Mouse (Mus musculus) Patski (cell line): ENCODE measurements around the gene Tada2a. TPM values are rescaled to one million over a fixed set of nuclear protein-coding genes. Genes with fewer than 3 reads are reported as not detected.

ENCODE experiments used
- ATAC-seq: fragments of 100-300 bp; one replicate; pipeline ENCODE4 v1.8.0; 2021
- CTCF ChIA-PET: fragments of 350-600 bp; sonication (Branson Sonifier 250); formaldehyde crosslinking; loops from one replicate; lab custom pipeline; 2022; ENCODE audit warnings: inconsistent platforms; lab: Charles Lee
- POLR2A ChIA-PET: fragments of 350-600 bp; sonication (Branson Sonifier 250); formaldehyde crosslinking; loops from one replicate; lab custom pipeline; 2022; ENCODE audit warnings: antibody characterized with exemption, inconsistent platforms; lab: Charles Lee
- DNase-seq: peaks from one replicate; pipeline ENCODE4 v3.0.0-alpha.2; 2011; ENCODE audit warnings: low read depth, low spot score
- H3K27me3 ChIP-seq: fragments of 371-371 bp; one replicate; pipeline ENCODE4 v1.5.1; 2021
- CTCF ChIP-seq: fragments of 100-300 bp; IDR thresholded peaks from one replicate; pipeline ENCODE4 v1.5.1; 2021
- in situ Hi-C: fragments of 300-500 bp; cut with MboI; formaldehyde crosslinking; loops from 3 replicates; pipeline ENCODE4 v1.11.1; 2018; ENCODE audit warnings: low pct_unique_long_range_greater_than_20kb, mixed read lengths
- polyA plus RNA-seq: library from polyadenylated mRNA; unstranded; gene quantifications from one replicate; pipeline ENCODE4 v1.2.3, GENCODE M21; 2021

Tada2a gene
- polyA plus RNA-seq, 1 experiment from 2014 or later = 22.9 TPM

- in situ Hi-C loops = loop anchor here (10.0 kb wide), 1 partner anchor 669 kb away; the partner anchor contains the start of gene Mrm1
- ATAC-seq (no peak), DNase-seq (no peak)
- ChIA-PET POLR2A (no interaction called here), CTCF (interaction anchor here (1.2 kb wide), 1 partner anchor 22 kb away, joined by 4 read pairs; no protein-coding TSS in a partner anchor)
- H3K27me3 ChIP-seq = no peaks in the 10 kb centered on the region
- no peak for TF ChIP-seq CTCF
These were observed 16.7 kb upstream of the Tada2a start for GRCm38 (mm10) chr11:84146081-84146480.

DNA sequence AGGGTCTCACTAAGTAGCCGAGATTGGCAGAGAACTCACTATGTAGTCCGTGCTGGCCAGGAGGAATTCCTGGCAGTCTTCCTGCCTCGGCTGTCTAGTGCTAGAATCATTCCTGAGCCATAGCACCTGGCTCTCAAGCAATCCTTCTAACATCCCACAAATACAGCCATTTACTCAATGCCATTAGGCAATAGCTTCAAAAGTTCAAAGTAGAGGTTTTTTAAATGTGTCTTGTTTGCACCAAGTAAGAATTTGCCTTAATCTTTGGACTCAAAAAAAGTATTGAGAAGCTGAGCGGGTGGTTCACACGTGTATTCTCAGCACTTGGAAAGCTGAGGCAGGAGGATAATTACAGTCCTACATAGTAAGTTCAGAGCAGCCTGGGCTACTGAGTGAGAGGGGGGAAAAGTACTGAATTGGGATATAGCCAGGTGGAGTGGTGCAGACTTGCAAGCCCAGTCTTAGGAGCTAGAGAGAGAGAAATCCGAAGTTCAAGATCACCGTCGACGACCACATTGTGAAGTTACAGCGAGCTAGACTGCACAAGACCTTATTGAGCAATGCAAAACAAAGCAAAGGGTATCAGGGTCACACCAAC is 15.9 kb upstream of the Tada2a start:
- CTCF ChIA-PET = interaction anchor here (1.2 kb wide), 1 partner anchor 23 kb away, joined by 4 read pairs; no protein-coding TSS in a partner anchor
- DNase-seq = no peak
- ATAC-seq = no peak
- POLR2A ChIA-PET = no interaction called here
- TF ChIP-seq CTCF = no peak
- in situ Hi-C loops = loop anchor here (10.0 kb wide), 1 partner anchor 670 kb away; the partner anchor contains the start of gene Mrm1
- H3K27me3 ChIP-seq = no peaks in the 10 kb centered on the region

- ATAC-seq = no peak
- in situ Hi-C loops = loop anchor here (10.0 kb wide), 1 partner anchor 673 kb away; the partner anchor contains the start of gene Mrm1
These were observed 12.4 kb upstream of the Tada2a start for GRCm38 (mm10) chr11:84141752-84142151.

DNA sequence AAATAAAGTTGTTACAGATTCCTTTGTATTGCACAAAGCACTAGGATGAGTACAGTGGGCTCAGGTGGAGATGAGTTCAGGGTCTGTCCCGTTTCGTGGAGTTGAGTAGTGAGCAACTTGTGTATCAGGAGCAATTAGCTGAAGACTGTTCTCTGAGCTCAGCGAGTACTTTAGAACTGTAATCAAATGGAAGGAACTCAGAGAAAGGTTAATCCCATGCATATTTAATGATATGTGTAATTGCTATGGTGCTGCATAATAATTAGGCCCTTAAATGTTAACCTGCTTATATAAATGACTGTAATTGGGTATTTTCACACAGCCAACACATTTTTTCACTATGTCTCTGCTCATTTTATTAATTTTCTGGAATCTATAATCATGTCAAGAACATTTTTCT is 7.1 kb upstream of the Tada2a start:
- TF ChIP-seq CTCF = no peak
- POLR2A ChIA-PET = interaction anchor here (0.6 kb wide), 1 partner anchor 18 kb away, joined by 10 read pairs; no protein-coding TSS in a partner anchor
- no peaks in the 10 kb centered on the region for H3K27me3 ChIP-seq
- ATAC-seq = no peak
- in situ Hi-C loops = loop anchor here (10.0 kb wide), 1 partner anchor 352 kb away; no protein-coding TSS in a partner anchor
- no peak for DNase-seq
- CTCF ChIA-PET = interaction anchor here (1.2 kb wide), 1 partner anchor 173 kb away, joined by 3 read pairs; no protein-coding TSS in a partner anchor

More at GRCm38 (mm10) chr11:84141752-84142151, 12.4 kb upstream of the Tada2a start:
- no peaks in the 10 kb centered on the region for H3K27me3 ChIP-seq
- ChIA-PET POLR2A (no interaction called here), CTCF (interaction anchor here (0.7 to 1.5 kb wide), 3 partner anchors 23 to 27 kb away, joined by 3 to 8 read pairs (median 5); partner anchors contain the start of gene Gm11437)
- peak; percentile 69 for TF ChIP-seq CTCF
- DNase-seq = no peak

DNA sequence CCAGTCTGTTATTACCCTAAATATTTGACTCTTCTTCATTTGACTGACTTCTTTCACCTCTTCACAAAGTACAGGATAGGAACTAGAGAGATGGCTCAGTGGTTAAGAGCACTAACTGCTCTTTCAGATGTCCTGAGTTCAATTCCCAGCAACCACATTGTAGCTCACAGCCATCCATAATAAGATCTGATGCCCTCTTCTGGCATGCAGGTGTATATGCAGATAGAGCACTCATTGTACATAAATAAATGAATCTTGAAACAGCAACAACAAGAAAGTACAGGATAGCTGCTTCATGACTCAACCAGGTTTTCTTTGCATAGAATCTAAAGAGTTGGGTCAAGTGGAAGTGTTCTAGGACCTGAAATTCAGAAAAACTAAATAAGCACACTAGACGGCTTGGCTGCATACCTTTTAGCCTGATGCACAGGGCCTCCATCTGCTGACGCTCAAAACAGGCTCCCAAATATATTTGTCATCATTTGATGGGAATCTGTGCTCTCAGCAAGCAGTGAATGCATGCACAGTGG is 5.0 kb upstream of the Tada2a start:
- peak; percentile 45 for TF ChIP-seq CTCF
- H3K27me3 ChIP-seq = no peaks in the 10 kb centered on the region
- in situ Hi-C loops = loop anchor here (10.0 kb wide), 1 partner anchor 350 kb away; no protein-coding TSS in a partner anchor
- DNase-seq (no peak), ATAC-seq (no peak)
- ChIA-PET CTCF (interaction anchor here (1.5 to 1.6 kb wide), 2 partner anchors 13 to 14 kb away, joined by 5 to 6 read pairs; no protein-coding TSS in a partner anchor), POLR2A (no interaction called here)

DNA sequence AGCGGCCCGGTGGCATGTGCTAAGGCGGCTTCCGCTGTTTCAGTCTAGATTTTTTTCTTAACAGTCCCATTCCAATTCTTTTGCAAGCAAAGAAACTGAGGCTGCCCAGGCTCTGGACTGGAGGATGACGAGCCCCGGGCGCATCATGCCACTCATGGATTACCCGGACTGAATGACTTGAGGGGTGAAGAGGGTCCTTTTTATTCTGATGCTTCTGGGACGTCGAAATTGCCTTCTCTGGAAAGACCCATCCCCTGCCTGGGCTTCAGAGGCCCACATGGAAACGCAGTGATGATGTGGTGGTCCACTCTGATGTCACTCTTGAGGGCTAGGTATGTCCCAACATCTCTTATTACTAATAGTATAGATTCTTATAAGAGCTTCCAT is 392 bp upstream of the Tada2a start:
- TF ChIP-seq CTCF = no peak
- H3K27me3 ChIP-seq = no peaks in the 10 kb centered on the region
- no peak for ATAC-seq
- CTCF ChIA-PET = no interaction called here
- in situ Hi-C loops = loop anchor here (10.0 kb wide), 1 partner anchor 345 kb away; no protein-coding TSS in a partner anchor
- DNase-seq = no peak
- POLR2A ChIA-PET = no interaction called here

GRCm38 (mm10) chr11:84127977-84128376 is 1.4 kb downstream of the Tada2a start:
- ATAC-seq (no peak), DNase-seq (no peak)
- no peaks in the 10 kb centered on the region for H3K27me3 ChIP-seq
- TF ChIP-seq CTCF = no peak
- in situ Hi-C loops = no loop called here
- ChIA-PET CTCF (interaction anchor here (1.2 to 1.4 kb wide), 2 partner anchors 13 to 78 kb away, joined by 3 to 4 read pairs; no protein-coding TSS in a partner anchor), POLR2A (interaction anchor here (0.7 kb wide), 1 partner anchor 70 kb away, joined by 3 read pairs; no protein-coding TSS in a partner anchor)

GRCm38 (mm10) chr11:84121051-84121956 is 8.1 kb downstream of the Tada2a start:
- POLR2A ChIA-PET = no interaction called here
- no peaks in the 10 kb centered on the region for H3K27me3 ChIP-seq
- CTCF ChIA-PET = interaction anchor here (0.8 kb wide), 1 partner anchor 10 kb away, joined by 3 read pairs; no protein-coding TSS in a partner anchor
- TF ChIP-seq CTCF = no peak
- ATAC-seq (no peak), DNase-seq (no peak)
- in situ Hi-C loops = no loop called here

DNA sequence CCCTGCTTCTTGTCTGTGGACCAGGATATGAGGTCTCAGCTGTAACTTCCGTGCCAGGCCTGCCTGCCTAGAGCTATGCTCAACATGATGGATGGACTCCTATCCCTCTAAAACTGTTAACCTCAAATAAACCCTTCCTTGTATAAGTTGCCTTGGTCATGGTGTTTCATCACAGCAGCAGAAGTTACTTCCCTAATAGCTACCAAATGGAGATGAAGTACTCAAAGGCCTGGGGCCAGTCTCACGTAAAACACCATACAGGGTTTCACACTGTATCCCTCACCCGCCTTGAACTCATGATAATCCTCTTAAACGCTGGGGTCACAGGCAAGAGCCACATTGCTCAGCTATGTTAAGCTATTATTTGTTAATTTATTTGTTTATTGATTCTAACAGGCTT is 12.0 kb downstream of the Tada2a start:
- no peak for DNase-seq
- ATAC-seq = no peak
- in situ Hi-C loops = no loop called here
- H3K27me3 ChIP-seq = no peaks in the 10 kb centered on the region
- no peak for TF ChIP-seq CTCF
- ChIA-PET POLR2A (interaction anchor here (1.3 kb wide), 1 partner anchor 15 kb away, joined by 5 read pairs; no protein-coding TSS in a partner anchor), CTCF (interaction anchor here (1.2 to 1.4 kb wide), 2 partner anchors 9 to 10 kb away, joined by 3 read pairs; no protein-coding TSS in a partner anchor)

GRCm38 (mm10) chr11:84116221-84116620 is 13.2 kb downstream of the Tada2a start:
- in situ Hi-C loops = no loop called here
- DNase-seq (no peak), ATAC-seq (no peak)
- peak; percentile 65 for TF ChIP-seq CTCF
- ChIA-PET POLR2A (no interaction called here), CTCF (no interaction called here)
- H3K27me3 ChIP-seq = no peaks in the 10 kb centered on the region
